Mouse (Mus musculus): ENCODE data around the gene Gp5. TPM values are rescaled to one million over a fixed set of nuclear protein-coding genes. Genes with fewer than 3 reads are reported as not detected.

The Gp5 gene
- polyA plus RNA-seq, 1 experiment from 2014 or later = 0.80 TPM

DNA sequence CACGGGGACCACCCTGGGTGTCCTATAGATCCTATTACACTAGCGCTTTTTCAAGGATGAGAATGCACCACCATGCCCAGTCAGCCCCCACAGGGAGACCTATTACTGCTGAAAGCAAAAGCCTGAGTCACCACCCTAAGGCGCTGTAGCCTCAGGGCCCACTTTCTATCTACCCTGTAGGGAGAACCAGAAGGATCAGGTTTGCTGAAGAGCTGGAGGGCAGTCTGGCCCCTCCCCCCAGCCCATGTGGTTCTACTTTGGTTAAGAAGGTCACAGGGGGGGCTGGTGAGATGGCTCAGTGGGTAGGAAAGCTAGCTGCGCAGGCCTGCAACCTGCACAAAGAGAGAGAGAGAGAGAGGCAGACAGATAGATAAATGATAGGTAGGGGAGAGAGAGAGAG lies 24.9 kb downstream of the Gp5 start:
- Histone ChIP-seq H3K4me2 (ENCODE audit: low read length) (no peak overlapping the region), H3K27ac (ENCODE audit: low read depth) (no peak overlapping the region), H3K9ac (ENCODE audit: low read length) (no peak overlapping the region), H3K36me3 (ENCODE audit: control insufficient read depth, insufficient read depth, low read length) (no peaks in the 10 kb centered on the region), H3K27me3 (replicated peaks; ENCODE audit: control insufficient read depth, insufficient read depth, low read length) (peaks cover 14% of the 10 kb centered on the region), H3K4me3 (ENCODE audit: low read depth, low read length) (no peak overlapping the region), H3K4me1 (replicated peaks; ENCODE audit: control insufficient read depth, insufficient read depth, low read length) (peaks cover 9% of the 10 kb centered on the region), H3K9me3 (ENCODE audit: control insufficient read depth, low read length) (no peaks in the 10 kb centered on the region)
- WGBS = 68% methylated on average over 4 of the region's 4 CpGs
- ATAC-seq (replicated peaks; ENCODE audit: low FRiP score, low TSS enrichment, low read depth) = no peak
- DNase-seq (ENCODE audit: low spot score) = no peak

DNA sequence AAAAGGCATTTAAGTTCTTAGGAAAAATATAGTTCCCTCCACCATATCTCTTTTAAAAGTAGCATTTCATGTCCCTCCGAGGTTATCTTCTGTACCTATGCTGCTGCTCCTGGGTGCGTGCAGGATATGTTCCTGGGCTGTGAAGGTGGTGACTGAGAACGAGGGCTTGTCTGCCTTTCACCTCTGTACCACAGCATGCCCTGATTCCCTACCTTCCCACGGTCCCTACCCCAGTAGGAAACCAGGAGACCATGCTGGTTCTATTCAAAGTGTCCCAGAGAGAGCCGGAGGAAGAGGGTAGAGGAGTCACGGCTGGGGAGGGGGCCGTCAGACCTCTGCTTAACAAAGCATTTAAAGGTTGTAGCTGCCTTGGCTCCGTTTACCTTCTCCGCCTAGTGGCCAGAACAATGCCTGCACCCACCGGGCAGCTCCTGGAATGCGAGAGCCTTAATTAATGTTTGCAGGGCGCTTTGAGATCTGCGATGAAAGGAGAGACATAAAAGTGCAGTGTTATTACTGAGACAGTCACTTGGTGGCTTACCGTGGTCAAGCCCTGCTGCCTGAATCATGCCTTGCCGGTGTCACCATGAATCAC lies 26.7 kb downstream of the Gp5 start:
- WGBS = 3% methylated on average over 15 of the region's 15 CpGs
- DNase-seq (ENCODE audit: low spot score) (peak; percentile 86), ATAC-seq (replicated peaks; ENCODE audit: low FRiP score, low TSS enrichment, low read depth) (no peak; the same call in 1 of the 2 replicates)
- peaks cover 14% of the 10 kb centered on the region for H3K27me3 ChIP-seq (replicated peaks; ENCODE audit: control insufficient read depth, insufficient read depth, low read length)
- H3K4me2 ChIP-seq (ENCODE audit: low read length) = peak overlapping the region; percentile 50
- H3K4me3 ChIP-seq (ENCODE audit: low read depth, low read length) = no peak overlapping the region
- H3K9ac ChIP-seq (ENCODE audit: low read length) = no peak overlapping the region
- H3K9me3 ChIP-seq (ENCODE audit: control insufficient read depth, low read length) = no peaks in the 10 kb centered on the region
- H3K27ac ChIP-seq (ENCODE audit: low read depth) = no peak overlapping the region
- H3K4me1 ChIP-seq (replicated peaks; ENCODE audit: control insufficient read depth, insufficient read depth, low read length) = peaks cover 12% of the 10 kb centered on the region
- H3K36me3 ChIP-seq (ENCODE audit: control insufficient read depth, insufficient read depth, low read length) = no peaks in the 10 kb centered on the region

DNA sequence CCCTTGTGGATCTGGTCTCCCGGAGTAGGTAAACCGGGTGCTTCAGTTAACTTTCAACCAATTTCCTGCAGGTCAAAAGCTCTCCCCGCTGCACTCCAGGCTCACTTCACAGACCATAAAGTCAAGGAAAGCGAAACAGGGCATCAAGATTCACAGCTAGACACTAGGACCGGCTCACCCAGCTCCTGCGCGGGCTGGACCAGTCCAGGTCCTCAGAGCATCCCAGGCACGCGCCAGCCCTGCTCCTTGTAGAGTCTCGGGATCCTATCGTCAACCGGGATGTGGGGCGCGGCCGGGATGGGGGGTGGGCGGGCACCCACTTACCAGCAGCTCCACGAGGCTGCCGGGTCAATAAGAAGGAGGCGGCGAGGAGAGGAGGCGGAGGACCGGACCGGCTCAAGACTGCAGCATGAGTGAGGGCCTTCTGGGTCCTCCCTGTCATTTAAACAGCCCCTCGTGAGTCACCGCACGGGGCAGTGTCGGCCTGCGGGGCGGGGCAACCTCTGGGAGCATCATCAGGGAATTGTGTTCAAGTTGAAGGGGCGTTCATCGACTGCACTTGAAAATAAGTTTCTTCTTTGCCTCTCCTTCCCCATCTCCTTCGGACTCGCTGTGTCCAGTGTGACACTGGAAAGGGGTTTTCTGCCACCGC lies 27.6 kb downstream of the Gp5 start, which contains the start of gene Lrrc15:
Lrrc15 (minus strand) TSS at position 413 of the 652 bp plus-strand sequence.
- H3K4me1 ChIP-seq (replicated peaks; ENCODE audit: control insufficient read depth, insufficient read depth, low read length) = peaks cover 12% of the 10 kb centered on the region
- WGBS = 7% methylated on average over 34 of the region's 34 CpGs
- H3K9me3 ChIP-seq (ENCODE audit: control insufficient read depth, low read length) = no peaks in the 10 kb centered on the region
- H3K36me3 ChIP-seq (ENCODE audit: control insufficient read depth, insufficient read depth, low read length) = no peaks in the 10 kb centered on the region
- peak within 1 kb of the TSS; percentile 50 for H3K4me2 ChIP-seq (ENCODE audit: low read length)
- H3K27ac ChIP-seq (ENCODE audit: low read depth) = no peak within 1 kb of the TSS
- H3K27me3 ChIP-seq (replicated peaks; ENCODE audit: control insufficient read depth, insufficient read depth, low read length) = peaks cover 14% of the 10 kb centered on the region
- H3K9ac ChIP-seq (ENCODE audit: low read length) = no peak within 1 kb of the TSS
- ATAC-seq (replicated peaks; ENCODE audit: low FRiP score, low TSS enrichment, low read depth) (peak; percentile 49; the same call in 1 of the 2 replicates), DNase-seq (ENCODE audit: low spot score) (peak; percentile 70)
- peak within 1 kb of the TSS; percentile 19 for H3K4me3 ChIP-seq (ENCODE audit: low read depth, low read length)

DNA sequence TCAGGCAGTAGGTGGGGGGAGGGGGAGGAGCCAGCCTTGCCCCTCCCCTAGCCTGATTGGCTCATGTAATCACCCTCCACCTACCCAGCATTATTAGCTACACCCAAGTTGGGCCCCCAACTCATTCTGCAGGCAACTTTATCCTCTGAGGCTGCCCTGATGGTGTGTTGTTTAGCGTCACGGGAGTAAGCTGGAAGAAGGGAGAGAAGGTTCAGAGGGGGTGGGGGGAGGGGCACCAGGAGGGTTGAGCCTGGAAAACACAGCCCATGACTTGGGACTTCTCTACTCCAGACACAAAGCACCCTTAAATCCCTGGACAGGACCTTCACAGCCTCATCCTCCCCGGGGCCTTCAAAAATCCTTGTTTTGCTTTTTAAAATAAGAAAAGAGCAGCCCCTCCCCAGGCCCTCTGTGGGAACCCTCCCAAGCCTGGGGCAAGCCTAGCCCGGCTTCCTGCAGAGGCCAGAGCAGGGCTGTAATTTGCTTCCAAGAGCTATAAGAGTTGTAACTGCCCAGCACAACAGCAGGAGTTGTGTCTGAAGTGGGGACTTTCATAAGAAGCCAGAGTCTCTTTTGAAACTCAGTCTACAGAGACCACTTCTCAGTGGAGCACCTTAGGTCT lies 29.8 kb downstream of the Gp5 start:
- no peak overlapping the region for H3K4me2 ChIP-seq (ENCODE audit: low read length)
- H3K9me3 ChIP-seq (ENCODE audit: control insufficient read depth, low read length) = no peaks in the 10 kb centered on the region
- H3K27ac ChIP-seq (ENCODE audit: low read depth) = no peak overlapping the region
- no peak for ATAC-seq (replicated peaks; ENCODE audit: low FRiP score, low TSS enrichment, low read depth)
- DNase-seq (ENCODE audit: low spot score) = no peak
- no peak overlapping the region for H3K4me3 ChIP-seq (ENCODE audit: low read depth, low read length)
- peaks cover 12% of the 10 kb centered on the region for H3K4me1 ChIP-seq (replicated peaks; ENCODE audit: control insufficient read depth, insufficient read depth, low read length)
- WGBS = 15% methylated on average over 4 of the region's 4 CpGs
- peaks cover 14% of the 10 kb centered on the region for H3K27me3 ChIP-seq (replicated peaks; ENCODE audit: control insufficient read depth, insufficient read depth, low read length)
- no peak overlapping the region for H3K9ac ChIP-seq (ENCODE audit: low read length)
- H3K36me3 ChIP-seq (ENCODE audit: control insufficient read depth, insufficient read depth, low read length) = no peaks in the 10 kb centered on the region

DNA sequence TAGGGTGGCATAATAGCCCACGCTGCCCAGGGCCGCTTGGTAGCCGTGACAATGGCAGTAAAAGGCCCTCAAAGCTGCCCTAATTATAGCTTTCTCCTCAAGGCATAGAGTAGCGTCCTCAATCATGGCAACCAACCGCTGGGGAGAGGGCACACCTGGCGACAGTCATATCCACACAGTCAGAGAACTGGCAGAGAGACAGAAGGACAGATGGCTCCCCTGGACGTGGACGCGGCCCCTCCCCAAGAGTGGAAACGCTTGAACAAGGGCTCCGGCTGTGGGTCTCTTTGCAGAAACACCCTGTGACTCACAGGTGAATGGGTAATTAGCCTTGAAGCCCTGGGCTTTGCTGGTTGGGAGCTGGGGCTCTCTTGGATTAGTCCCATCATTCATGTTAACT lies 32.2 kb downstream of the Gp5 start:
- peaks cover 8% of the 10 kb centered on the region for H3K27me3 ChIP-seq (replicated peaks; ENCODE audit: control insufficient read depth, insufficient read depth, low read length)
- no peak overlapping the region for H3K27ac ChIP-seq (ENCODE audit: low read depth)
- no peaks in the 10 kb centered on the region for H3K36me3 ChIP-seq (ENCODE audit: control insufficient read depth, insufficient read depth, low read length)
- 83% methylated on average over 11 of the region's 11 CpGs for WGBS
- no peak overlapping the region for H3K4me3 ChIP-seq (ENCODE audit: low read depth, low read length)
- no peak overlapping the region for H3K9ac ChIP-seq (ENCODE audit: low read length)
- no peak for ATAC-seq (replicated peaks; ENCODE audit: low FRiP score, low TSS enrichment, low read depth)
- peaks cover 14% of the 10 kb centered on the region for H3K4me1 ChIP-seq (replicated peaks; ENCODE audit: control insufficient read depth, insufficient read depth, low read length)
- no peaks in the 10 kb centered on the region for H3K9me3 ChIP-seq (ENCODE audit: control insufficient read depth, low read length)
- no peak for DNase-seq (ENCODE audit: low spot score)
- H3K4me2 ChIP-seq (ENCODE audit: low read length) = no peak overlapping the region

DNA sequence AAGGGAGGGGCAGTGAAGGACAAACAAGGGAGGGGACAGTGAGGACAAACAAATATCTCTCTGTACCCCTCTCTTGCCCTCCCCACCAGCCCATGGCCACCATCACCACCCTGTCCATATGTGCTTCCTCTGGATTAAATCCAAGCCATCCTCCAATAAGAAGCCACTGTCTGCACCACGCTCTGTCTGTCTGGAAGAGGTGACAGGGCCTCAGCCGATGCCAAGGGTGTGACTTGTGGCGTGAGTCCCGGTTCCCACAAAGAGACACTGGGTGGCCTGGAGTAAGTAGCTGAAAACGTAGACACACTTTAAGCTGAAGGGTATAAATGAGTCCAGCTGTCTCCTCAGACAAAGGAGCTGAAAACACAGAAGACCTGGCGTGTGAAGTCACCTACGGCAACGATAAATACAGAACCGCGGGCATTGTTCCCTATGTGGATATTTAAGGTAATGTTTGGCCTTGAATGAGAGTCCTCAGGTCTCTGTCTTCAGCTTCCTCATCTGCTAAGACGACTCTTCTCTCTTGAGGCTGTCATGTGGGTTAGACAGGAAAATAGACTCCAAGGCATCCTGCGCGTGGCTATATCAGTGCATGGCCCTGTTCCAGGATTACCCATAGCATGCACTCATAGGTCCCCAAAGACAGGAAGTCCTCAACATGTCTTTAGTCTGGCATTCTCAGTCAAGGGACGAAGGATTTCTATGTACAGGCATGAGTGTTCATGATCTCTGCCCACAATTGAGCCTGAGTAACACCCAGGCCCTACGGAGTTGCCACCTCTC lies 34.8 kb downstream of the Gp5 start:
- DNase-seq (ENCODE audit: low spot score) = no peak
- no peaks in the 10 kb centered on the region for H3K36me3 ChIP-seq (ENCODE audit: control insufficient read depth, insufficient read depth, low read length)
- H3K4me2 ChIP-seq (ENCODE audit: low read length) = no peak overlapping the region
- no peaks in the 10 kb centered on the region for H3K27me3 ChIP-seq (replicated peaks; ENCODE audit: control insufficient read depth, insufficient read depth, low read length)
- H3K9me3 ChIP-seq (ENCODE audit: control insufficient read depth, low read length) = no peaks in the 10 kb centered on the region
- WGBS = 77% methylated on average over 15 of the region's 15 CpGs
- no peak for ATAC-seq (replicated peaks; ENCODE audit: low FRiP score, low TSS enrichment, low read depth)
- H3K9ac ChIP-seq (ENCODE audit: low read length) = no peak overlapping the region
- H3K27ac ChIP-seq (ENCODE audit: low read depth) = no peak overlapping the region
- no peak overlapping the region for H3K4me3 ChIP-seq (ENCODE audit: low read depth, low read length)
- H3K4me1 ChIP-seq (replicated peaks; ENCODE audit: control insufficient read depth, insufficient read depth, low read length) = peaks cover 15% of the 10 kb centered on the region

DNA sequence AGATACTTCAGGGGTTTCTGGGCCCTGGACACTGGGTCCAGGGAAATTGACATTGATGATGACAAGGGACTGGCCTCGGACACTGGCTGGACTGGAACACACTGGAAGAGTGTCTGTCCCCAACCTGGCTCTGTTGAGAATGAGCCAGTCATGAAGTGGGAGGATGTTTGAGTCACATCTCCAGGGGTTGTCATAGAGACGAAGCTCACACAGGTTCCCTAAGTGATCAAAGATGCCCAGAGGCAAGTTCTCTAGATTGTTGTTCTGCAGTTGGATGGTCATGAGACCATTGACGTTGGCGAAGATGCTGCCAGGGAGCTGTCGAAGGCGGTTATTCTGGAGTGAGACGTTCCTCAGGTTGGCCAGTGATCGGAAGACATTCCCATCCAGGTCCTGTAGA lies 37.5 kb downstream of the Gp5 start:
- H3K36me3 ChIP-seq (ENCODE audit: control insufficient read depth, insufficient read depth, low read length) = no peaks in the 10 kb centered on the region
- H3K9me3 ChIP-seq (ENCODE audit: control insufficient read depth, low read length) = no peaks in the 10 kb centered on the region
- no peak for ATAC-seq (replicated peaks; ENCODE audit: low FRiP score, low TSS enrichment, low read depth)
- WGBS = 91% methylated on average over 8 of the region's 8 CpGs
- H3K4me2 ChIP-seq (ENCODE audit: low read length) = no peak overlapping the region
- H3K27me3 ChIP-seq (replicated peaks; ENCODE audit: control insufficient read depth, insufficient read depth, low read length) = no peaks in the 10 kb centered on the region
- no peak for DNase-seq (ENCODE audit: low spot score)
- H3K4me3 ChIP-seq (ENCODE audit: low read depth, low read length) = no peak overlapping the region
- no peak overlapping the region for H3K9ac ChIP-seq (ENCODE audit: low read length)
- peaks cover 11% of the 10 kb centered on the region; the same call in 1 of the 2 replicates for H3K4me1 ChIP-seq (replicated peaks; ENCODE audit: control insufficient read depth, insufficient read depth, low read length)
- H3K27ac ChIP-seq (ENCODE audit: low read depth) = no peak overlapping the region

DNA sequence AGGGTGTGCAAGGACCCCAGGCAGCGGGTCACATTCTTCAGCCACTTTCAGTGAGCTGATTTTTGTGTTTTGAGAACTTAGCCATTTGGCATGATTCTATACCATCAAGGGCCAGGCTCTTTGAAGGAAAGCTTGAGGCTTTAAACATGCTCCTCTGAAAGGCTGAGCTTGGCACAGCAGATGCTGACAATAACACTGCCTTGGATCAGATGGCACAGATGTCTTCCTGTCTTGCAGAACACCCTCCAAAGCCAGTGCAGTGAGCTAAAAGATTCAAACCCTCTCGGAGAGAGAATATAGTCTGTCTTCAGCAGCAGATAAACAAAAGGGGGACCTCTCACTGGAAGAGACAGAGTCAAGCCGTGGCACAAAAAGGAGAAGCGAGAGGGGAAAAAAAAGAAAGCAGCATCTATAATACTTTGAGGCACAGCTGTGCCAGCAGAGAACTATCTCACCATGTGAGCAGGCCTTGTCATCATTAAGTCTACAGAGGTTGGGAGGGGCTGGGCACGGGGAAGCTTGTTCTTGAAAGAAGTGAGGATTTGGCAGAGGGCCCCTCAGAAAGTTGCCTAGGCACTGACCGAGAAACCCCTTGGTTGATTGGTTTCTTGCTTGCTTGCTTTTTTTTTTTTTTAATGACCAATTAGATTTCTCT lies 38.5 kb downstream of the Gp5 start:
- Histone ChIP-seq H3K36me3 (ENCODE audit: control insufficient read depth, insufficient read depth, low read length) (no peaks in the 10 kb centered on the region), H3K27ac (ENCODE audit: low read depth) (peak overlapping the region; percentile 57), H3K9me3 (ENCODE audit: control insufficient read depth, low read length) (no peaks in the 10 kb centered on the region), H3K9ac (ENCODE audit: low read length) (no peak overlapping the region), H3K4me2 (ENCODE audit: low read length) (no peak overlapping the region), H3K4me3 (ENCODE audit: low read depth, low read length) (no peak overlapping the region), H3K27me3 (replicated peaks; ENCODE audit: control insufficient read depth, insufficient read depth, low read length) (no peaks in the 10 kb centered on the region), H3K4me1 (replicated peaks; ENCODE audit: control insufficient read depth, insufficient read depth, low read length) (peaks cover 11% of the 10 kb centered on the region; the same call in 1 of the 2 replicates)
- 65% methylated on average over 6 of the region's 6 CpGs for WGBS
- no peak for ATAC-seq (replicated peaks; ENCODE audit: low FRiP score, low TSS enrichment, low read depth)
- no peak for DNase-seq (ENCODE audit: low spot score)

Measured in intestine, embryonic 14.5 days (tissue).